Mouse (Mus musculus) frontal cortex, postnatal 10 days (tissue): ENCODE measurements around the gene Grm1.

ENCODE experiments used
- DNase-seq, 2 experiments: peaks; one replicate each; pipeline ENCODE4 v3.0.0; 2022; ENCODE audit warnings: low spot score in 2 of 2, mixed read lengths in 1 of 2

The Grm1 gene

DNA sequence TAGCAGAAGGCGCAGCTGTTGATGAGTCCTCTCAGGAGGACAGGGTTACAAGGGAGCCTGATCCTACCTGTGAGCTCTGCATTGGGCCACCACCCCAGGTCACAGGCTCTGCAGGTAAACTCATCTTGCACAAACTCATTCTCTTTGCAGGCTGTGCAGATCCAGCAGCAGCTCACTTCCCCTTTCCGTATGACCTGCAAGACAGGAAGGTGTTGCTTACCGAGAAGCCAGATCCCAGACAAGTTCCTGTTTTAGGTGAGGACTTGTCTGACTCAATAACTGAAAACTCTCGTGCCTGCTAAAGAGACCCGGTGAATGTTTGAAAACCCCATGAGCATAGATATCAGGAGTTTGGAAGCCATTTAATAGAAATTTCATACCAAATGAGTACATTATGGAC is 349.1 kb downstream of the Grm1 start:
- DNase-seq: no peak

DNA sequence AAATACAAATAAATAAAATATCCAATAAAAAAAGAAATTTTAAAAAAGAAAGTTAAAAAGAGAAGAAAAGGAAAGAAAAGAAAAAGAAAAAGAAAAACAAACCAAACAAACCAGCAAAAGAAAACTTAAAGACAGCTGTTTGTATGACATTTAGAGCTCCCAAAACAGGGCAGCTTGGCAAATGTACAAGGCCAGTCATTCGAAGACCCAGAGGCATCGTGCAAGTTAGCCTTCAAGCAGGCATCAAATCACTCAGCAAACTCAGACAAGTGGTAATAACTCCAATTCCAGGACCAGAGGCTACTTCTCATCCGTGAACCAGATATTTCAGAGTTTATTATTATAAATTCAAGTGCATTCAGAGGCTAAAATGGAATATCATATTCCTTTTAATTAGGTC is 355.7 kb downstream of the Grm1 start:
- DNase-seq: no peak

DNA sequence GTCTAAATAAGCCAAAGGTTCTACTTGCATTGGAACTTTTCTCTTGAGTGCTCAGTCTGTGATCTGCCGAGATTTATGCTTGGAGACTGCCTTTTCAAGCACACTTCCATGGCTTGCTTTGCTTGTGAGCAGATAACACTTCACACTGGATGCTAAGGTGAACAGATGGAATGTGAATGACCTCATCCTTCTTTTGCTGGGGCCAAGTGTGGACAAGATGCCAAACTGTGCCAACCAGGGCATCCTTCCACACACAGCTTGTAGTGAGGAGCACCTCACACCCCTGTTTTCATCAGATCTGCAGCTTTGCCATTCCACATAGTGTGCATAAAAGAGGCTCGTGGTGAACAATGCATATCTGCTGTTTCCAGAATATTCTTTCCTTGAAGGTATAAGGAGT is 371.3 kb downstream of the Grm1 start:
- DNase-seq: no peak

DNA sequence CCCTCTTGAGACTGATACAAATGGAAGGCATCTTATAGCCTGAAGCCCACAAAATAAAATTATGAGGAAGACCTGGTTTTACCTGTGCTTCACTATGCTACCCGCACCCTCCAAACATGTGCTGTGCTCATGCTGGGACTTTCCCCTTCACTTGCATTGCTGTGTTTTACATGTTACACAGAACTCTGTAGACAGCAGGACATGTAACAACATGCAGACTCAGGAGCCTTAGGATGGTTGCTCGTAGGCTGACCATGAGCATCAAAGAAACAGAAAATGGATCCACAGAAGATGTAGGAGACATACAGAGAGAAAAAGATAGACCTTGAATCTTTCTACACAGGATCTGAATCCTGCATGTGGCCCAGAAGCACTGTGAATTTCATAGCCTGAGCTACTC is 371.8 kb downstream of the Grm1 start:
- no peak for DNase-seq

DNA sequence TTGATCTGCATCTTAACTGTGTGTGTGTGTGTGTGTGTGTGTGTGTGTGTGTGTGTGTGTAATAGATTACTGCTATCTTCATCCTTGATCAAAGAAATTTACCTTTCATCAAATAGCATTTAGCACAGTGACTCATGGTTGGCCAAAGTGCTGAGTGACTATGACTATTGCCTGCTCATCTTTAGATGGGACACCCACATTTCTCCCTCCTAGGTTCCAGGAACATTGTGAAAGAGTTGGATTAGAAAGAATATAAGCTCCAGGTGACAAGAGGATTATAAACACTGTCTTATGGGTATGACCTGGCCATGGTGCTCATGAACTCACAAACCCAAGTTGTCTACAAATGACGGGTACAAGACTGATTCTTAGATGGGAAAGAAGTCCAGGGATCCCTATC is 374.1 kb downstream of the Grm1 start:
- no peak for DNase-seq

DNA sequence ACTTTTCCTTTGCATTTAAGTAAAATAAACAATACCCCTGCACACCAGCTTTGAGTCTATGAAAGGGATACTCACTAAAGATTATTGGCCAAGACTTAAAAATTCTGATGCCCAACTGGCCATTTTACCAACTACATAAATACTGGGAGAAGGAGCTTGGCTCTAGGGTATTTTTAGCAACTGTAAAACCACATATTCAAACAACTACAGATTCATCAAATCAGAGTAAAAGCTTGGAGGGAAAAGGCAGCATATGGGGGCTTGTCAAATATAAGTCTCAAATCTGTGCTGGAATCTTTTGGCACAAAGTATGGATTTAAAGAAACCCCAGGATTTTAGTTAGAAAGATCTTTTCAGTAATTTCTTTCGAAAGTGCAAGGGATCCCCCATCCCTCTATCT is 380.8 kb downstream of the Grm1 start:
- DNase-seq: no peak

DNA sequence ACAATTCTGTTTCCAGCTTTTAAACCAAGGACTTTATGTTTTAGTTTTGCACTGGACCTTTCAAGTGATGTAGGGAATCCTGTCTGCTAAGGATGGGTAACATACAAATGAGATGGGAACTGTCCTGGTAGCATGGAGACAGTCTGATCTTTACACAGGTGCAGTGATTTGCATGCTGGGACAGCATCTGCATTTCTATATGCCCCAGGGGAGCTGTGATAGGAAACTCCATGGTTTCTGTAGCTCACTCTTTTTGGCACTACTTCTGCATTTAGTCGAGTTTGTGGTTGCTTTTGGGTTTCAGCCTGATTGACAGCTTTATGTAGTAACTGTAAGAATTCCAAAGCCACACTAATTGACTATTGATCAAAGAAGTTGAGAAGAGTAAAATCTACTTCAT is 381.3 kb downstream of the Grm1 start:
- no peak for DNase-seq

DNA sequence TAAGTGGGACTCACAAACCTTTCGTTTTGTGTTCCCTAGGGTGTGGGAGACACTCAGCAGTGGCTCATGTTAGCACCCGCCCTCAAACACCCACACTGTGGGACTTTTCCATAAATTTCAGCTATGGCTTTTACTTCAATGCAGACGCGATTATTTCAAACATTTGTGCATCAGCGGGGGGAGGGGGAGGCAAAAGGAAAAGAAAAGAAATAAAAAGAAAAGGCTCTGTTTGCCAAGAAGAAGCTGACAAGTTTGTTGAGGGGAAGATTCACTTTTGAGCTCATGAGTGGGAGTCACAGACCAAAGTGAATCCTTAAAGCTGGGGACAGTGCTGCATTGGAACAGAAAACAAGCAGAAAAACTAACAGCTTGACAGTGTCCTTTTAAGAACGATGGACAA is 384.7 kb downstream of the Grm1 start:
- DNase-seq: no peak

DNA sequence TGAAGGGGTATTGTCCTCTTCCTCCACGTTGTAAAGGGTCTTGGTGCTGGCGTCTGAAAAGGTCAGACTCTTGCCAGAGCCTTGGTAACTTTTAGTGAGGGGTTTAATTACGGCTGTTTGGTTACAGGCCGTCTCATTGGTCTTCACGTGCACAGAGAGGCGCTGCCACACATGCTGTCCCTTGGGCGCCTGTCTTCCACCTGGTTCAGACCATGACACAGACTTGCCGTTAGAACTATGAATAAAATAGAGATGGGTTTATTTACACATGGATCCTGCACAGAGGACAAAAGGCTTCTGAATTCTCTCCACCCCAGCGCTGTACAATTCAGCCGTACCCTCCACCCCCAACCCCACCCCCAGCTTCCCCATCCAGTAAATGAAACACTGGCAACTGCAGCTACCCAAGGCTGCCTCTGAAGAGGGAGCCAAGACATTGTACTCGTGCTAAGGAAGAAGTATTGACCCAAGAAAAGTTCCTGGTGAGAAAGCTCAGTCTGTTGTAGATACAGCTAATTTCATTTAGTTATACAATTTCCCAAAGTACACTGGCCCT is 392.4 kb downstream of the Grm1 start:
- no peak for DNase-seq

DNA sequence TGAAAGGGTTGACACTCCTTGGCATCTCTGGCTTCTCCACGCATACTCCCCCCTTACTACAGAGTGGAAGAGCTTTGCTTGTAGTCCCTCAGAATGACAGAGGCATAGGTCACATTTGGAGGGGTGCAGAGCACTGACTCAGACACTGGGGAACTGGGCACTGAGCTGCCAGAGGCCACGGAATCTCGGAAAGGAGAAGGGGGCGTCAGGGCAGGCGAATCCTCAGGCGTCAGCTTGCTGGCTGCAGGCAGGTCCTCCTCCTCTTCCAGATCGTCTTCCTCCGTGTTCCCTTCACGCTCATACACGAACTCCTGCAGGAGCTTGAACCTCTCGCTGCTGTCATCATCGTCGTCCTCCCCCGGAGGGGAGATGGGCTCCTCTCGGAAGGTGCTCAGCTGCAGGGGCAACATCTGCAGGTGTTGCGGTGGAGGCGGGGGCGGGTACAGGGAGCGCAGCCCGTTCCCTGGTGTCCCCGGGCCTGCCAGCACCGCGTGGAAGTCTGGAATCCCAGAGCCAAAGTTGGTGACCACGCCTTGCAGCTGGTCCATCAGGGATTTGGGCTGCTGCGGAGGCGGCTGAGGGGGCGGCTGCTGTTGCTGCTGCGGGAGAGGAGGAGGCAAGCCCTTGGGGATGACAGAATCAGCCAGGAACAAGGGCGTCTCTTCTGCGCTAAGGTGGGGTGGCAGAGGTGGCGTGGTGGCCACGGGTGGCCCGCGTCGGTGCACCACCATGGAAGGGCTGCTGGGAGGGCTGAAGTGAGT is 393.1 kb downstream of the Grm1 start:
- DNase-seq: no peak

DNA sequence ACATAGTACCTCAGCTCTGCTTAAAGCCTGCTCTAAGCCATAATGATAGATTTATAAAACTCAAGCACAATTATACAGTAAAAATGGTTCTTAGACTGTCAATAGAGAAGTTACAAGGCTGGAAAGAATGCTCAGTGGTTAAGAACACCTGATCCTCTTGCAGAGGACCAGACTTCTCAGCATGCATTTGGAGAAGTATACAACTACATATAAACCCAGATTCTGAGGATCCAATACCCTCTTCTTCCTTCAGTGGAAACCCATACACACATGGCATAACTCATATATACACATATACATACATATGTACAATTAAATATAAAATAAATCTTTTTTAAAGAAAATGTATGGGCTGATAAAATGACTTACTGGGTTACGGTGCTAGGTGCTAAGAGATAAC is 401.1 kb downstream of the Grm1 start, which contains the start of gene Gm10944:
TSS of gene Gm10944 (plus strand) at position 301 of the 400 bp plus-strand sequence.
- no peak for DNase-seq

DNA sequence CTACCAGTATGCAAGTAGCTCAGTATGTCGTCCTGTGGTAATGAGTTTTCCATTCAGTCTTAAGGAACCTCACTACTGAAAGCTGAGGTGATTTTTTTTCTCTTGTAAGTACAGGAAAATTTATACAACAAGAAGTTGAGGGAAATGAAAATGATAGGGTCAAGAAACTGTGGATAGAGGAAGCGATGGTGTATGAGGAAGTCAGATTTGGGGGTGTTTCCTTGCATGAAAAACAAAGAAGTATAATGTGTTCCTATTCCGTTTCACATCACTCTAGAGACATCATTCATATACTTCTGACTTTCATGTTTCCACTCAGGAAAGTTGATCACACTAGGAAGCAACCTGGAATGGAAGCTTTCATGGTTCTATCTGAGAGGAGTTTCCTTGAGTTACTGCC is 422.2 kb downstream of the Grm1 start:
- no peak for DNase-seq

DNA sequence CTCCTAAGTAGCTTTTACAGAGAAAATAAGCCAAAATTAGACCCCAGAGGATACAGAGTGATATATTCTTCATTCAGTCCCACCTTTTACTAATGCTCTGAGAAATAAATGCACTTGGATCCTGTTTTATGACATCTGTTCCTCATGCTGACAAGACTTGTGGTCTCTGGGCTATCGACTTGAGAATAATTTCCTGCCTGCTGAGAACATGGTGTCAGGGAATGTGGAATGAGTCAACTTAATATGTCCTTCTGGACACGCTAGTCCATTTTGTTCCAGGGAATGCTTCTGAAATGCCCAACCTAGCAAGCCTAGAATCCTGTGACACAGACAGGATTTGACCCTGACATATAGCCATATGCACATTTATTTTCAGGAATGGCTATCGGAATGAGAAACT is 423.0 kb downstream of the Grm1 start:
- no peak for DNase-seq

DNA sequence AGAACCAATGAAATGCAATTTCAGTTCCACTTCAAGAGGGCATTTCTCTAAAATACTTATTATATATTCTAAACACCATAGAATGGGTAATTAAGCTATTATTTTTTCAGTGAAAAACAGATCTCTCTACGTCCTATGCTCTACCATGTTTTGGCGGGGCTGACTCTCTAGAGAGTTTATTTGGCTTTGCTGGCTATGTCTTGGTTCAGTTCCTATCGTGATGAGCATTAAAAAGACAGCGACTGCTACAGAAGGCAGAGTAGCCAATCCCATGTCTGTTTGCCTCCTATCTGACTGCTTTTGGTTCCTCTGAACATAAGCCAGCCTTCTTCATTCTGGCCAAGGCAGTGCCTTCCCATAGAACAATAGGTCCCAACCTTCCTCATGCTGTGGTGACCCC is 425.5 kb downstream of the Grm1 start:
- no peak for DNase-seq

DNA sequence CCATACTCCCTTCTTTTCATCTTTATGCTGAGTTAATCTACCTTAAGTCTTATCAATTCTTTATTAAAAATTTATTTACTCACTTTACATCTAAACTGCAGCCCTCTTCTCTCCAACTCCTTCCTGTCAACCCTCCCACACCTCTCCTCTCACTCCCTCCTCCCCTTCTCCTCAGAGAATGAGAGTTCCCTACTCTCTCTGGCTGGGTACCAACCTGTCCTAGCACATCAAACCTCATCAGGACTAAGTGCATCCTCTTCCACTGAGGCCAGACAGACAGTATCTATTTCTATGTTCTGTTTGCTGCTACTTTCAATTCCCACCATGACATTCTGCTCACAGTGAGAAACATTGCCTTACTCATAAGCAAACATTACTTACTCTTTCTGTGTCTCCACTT is 426.2 kb downstream of the Grm1 start:
- no peak for DNase-seq
